Mouse (Mus musculus) R1 (cell line): ENCODE results near the gene Bahd1.

Experiments
- DNase-seq: peaks from one replicate; pipeline ENCODE4 v3.0.0-alpha.2; 2018; ENCODE audit warnings: low read depth, low spot score

Bahd1 gene

DNA sequence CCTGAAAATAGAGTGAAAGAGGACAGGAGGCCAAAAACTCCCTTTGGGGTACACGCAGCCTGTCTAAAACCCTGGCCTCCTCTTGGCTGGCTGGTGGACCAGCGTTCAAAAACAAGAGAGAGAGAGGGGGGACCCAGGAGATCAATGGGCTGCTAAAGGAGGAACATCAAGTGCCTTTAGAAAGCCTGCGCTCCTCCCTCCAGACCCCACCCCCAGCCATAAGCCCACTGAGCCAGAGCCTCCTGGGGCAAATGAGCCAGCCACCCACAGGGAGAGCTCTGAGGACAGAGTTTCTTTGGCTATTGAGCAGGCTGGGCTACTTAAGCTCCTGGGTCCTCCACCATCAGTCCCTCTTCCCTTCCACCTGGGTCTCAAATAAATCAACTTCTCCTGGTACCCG, 1.4 kb upstream of the Bahd1 start:
- DNase-seq: no peak

DNA sequence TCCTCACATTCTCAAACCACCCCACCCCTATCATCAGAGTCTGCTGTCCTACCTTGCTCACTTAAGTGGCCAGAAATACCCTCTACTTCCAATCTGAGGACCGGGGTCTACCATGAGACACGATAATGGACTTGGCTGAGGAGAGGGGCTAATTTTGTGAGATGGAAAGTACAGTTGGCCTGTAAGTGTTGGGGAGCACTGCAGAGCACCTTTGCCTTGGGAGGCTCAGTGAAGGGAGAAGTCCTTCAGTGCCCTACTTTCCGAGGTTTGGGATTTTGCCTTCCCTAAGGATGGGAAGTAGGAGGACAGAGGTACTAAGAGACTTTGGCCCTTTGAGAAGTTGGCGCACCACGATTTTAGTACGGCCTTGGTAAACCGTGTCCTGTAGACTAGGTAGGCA, 871 bp upstream of the Bahd1 start:
- no peak for DNase-seq

GRCm38 (mm10) chr2:118900826-118901140, 606 bp downstream of the Bahd1 start:
- DNase-seq: peak; percentile 33

- DNase-seq: peak; percentile 91
Observed at GRCm38 (mm10) chr2:118901175-118902031, 1.2 kb downstream of the Bahd1 start.

GRCm38 (mm10) chr2:118902051-118903025, 2.2 kb downstream of the Bahd1 start:
- peak; percentile 49 for DNase-seq

DNA sequence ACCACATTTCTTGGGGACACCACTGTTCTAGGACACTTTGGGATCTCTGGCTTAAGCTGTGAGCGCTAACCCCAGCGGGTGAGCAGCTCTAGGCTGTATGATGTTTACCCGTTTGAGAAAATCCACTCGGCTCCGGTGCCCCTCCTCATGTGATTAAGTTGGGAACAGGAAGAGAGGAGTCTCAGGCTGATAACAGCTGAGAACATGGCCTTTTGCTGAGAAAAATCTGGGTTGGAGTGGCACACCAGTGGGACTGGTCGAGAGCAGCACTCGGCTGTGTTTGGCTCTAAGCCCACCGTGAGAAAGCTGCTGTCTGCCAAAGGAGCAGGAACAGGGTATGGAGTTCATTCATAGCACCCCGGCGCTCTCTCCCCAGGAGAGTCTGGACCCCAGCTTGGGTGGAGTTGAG, 3.2 kb downstream of the Bahd1 start:
- no peak for DNase-seq

DNA sequence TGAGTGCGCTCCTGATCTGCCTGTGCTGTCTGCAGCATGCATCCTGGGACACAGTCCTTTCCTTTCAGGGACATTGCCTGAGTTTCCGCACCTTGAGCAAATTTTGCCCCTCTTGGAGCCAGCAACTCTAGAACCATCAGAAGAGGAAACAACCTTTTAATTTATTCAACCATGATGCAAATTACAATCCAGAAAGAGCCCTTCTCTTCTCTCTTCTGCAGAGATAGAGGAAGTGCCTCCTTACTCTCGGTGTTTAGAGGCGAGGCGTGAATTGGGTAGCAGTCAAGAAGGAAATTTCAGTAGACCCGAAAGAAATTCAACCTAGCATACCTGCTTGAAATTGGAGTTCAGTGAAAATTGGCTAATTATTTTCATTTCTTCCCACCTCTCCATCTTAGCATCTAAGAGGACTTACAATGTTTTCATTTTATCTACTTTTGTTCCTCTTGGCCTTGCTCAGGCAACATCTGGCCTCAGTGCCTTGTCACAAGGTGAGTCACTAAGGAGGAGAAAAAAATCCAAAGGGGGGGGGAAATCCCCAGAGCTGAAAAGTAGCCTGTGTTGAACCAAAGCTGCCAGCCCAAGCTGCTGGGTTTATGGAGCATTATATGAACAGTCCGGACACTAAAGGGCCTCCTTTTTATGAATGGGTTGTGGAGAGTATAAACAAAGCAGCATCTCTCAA, 5.4 kb downstream of the Bahd1 start:
- DNase-seq: no peak

DNA sequence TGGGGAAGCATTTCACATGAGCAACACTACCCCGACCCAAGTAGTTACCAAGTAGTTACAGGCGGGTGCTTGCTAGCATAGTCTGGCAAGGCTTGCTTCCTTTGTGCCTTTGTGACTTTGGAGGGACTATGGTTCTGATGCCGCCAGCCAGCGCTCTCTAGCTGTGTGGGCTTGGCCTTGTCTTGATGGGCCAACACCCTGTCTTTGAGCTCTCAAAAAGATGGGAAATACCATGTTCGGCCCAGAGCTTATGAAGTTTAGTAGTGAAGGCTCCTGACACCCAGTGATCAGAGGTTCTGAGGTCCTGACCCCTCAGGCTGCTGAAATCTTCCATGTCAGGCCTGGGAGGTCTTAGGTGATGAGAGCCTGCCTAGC, 5.9 kb downstream of the Bahd1 start:
- no peak for DNase-seq

GRCm38 (mm10) chr2:118907781-118908180, 7.6 kb downstream of the Bahd1 start:
- DNase-seq: no peak

DNA sequence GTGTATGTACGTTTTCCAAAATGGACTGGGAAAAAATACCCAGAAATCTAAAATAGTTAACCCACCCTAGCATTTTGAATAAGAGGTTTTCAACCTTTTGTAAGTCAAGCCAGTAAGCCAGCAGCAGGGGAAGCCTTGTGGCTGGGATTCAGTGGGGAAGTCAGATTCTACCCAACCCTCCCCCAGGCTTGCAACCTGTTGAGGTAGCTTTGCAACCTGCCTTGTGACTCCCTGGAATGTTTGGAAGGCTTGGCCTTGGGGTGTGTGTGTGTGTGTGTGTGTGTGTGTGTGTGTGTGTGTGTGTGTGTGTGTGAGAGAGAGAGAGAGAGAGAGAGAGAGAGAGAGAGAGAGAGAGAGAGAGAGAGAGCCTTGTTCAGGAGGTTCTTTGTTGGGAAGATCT, 9.0 kb downstream of the Bahd1 start:
- no peak for DNase-seq

DNA sequence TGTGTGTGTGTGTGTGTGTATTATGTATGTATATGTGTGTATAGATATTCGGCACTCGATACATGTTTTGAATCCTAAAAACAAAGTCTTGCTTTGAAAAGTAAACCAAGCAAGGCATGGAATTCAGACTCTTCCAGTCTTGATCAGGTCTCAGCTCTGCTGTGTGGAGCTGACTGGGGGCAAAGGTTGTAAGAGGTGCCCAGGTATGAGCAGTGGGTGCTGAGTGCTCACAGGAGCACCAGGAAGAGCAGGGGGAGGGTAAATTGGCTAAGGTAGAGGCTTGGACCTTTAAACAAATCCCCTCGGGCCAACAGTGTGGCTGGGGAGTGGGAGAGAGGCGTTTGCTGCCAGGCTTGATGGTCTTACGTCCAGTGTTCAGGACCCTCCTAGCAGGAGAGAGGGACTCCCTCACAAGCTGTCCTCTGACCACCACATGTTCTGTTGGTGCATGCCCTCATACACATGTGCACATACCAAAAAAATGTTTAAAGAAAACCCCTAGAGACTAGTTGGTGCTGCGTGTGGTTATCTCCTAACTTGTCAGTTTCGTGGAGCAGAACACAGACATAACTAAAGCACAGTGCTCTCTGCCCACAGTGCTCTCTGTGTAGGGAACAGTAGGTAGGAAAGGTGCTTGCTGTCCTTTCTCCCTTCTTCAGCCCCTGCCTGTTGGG, 10.6 kb downstream of the Bahd1 start:
- DNase-seq: no peak

DNA sequence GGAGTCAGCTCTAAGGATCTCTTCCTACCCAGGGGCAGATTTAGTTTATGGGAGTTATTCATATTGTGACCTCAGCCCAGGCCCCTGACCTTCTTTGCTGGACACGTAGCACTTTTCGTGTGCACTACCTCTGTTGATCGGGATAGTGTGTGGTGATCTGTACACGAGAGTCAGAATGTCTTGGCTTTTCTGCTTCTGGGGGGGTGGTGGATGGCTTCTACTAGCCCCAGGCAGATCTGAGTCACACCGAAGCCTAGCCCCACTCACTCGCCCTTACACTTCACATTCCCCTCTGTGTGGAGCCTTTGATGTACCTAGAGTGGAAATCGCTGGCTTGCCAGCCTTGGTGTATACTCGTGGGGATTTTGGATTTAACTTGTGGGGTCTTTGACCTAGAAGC, 12.5 kb downstream of the Bahd1 start:
- no peak for DNase-seq

GRCm38 (mm10) chr2:118913551-118914276, 13.5 kb downstream of the Bahd1 start:
- DNase-seq: no peak

DNA sequence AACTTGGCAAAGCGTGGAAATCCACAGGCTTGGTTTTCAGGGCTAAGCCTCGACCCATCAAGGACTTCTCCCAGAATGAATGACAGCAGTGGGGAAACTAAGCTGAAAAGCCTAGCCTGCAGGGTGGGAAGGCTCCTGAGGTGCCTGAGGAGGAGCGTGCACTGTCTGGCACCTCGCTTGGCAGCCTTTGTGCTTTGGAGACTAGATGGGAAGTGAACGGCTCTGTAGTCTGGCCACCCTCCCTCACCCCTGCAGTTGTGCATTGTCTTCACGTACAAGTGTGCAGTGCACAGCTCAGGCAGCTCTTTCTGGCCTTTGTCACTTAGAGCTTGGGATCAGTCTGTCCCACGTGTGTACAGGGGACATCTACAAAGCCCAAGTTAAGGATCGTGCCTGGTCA, 14.5 kb downstream of the Bahd1 start:
- DNase-seq: no peak

- DNase-seq: no peak
Observed at GRCm38 (mm10) chr2:118916436-118916835, 16.3 kb downstream of the Bahd1 start.

DNA sequence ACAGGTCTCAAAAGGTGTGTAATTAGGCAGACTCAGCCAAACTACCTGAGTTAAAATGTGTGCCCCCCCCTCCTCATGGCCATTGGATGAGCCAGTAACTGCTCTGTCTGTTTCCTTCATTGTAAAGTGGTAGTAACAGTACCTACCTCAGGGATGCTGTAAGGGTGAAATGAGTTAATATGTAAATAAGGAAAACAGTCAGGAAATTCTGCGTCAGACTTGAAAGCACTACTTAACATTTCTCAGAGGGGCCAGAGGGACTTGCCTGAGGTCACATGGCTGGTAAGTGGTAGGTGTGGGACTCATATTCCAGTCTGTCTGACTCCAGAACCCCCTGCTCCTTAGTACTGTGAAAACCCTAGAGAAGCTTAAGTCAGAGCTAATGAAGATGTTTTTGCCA, 18.4 kb downstream of the Bahd1 start:
- DNase-seq: no peak

GRCm38 (mm10) chr2:118920428-118920827, 20.3 kb downstream of the Bahd1 start:
- no peak for DNase-seq

DNA sequence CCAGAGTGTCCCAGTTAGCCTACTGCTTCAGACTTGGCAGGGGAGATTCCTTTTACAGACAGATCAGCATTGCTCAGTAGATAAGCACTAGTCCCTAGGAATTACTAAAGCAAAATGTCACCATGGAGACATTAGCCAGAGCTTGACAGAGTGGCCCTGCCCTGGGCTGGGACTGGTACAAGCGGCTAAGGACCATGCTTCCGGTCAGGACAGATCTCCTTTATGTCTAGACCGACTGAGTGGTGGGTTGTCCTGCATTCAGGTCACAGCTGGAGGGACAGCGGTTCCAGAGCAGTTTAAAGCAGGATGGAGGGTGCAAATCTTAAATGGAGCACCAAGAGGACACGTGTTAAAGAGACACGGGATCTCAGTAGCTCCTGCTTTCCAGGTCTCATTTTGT, 25.8 kb downstream of the Bahd1 start:
- DNase-seq: no peak

DNA sequence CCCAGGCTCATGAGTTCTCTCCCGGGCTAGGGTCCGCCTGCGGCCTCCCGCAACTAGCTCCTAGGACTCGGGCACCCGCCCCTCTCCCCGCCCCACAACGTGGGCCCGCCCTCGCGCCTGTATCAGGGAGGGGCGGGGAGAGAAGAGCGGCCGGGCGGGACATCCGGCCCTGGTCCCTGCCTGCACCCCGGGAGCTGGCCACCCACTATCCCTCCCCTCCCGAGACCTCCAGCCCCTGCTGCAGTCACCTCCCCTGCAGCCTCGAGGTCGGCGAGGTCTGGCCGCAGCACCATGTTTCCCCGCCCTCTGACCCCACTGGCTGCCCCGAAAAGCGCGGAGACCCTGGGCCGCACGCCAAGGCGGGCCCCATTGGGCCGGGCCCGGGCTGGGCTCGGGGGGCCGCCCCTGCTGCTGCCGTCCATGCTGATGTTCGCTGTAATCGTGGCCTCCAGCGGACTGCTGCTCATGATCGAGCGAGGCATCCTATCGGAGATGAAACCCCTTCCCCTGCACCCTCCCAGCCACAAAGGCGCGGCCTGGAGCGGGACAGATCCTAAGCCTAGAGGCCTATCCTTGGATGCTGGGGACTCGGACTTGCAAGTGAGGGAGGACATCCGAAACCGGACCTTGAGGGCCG, 26.3 kb downstream of the Bahd1 start, which contains the start of gene Chst14:
Gene Chst14, plus strand, starts transcription at position 136 of the 637 bp plus-strand sequence.
- peak; percentile 74 for DNase-seq

GRCm38 (mm10) chr2:118926998-118927739, 27.0 kb downstream of the Bahd1 start:
- DNase-seq: no peak
